Mouse (Mus musculus) brain, embryonic 14.5 days (tissue): ENCODE data around the gene Mcm6.

ENCODE experiments used
- CTCF ChIP-seq: fragments of 200-500 bp; IDR thresholded peaks from 2 replicates; pipeline ENCODE4 v1.5.1; 2012; ENCODE audit warnings: inconsistent platforms, mild to moderate bottlenecking, moderate library complexity, borderline replicate concordance; ENCODE audit not compliant: insufficient read depth, insufficient read length; ENCODE audit errors: extremely low read depth
- POLR2A ChIP-seq: fragments of 200-500 bp; IDR thresholded peaks from 2 replicates; pipeline ENCODE4 v1.6.1; 2012; ENCODE audit warnings: mild to moderate bottlenecking, inconsistent platforms, borderline replicate concordance; ENCODE audit not compliant: poor library complexity, insufficient read depth, insufficient read length, severe bottlenecking; ENCODE audit errors: extremely low read depth

DNA sequence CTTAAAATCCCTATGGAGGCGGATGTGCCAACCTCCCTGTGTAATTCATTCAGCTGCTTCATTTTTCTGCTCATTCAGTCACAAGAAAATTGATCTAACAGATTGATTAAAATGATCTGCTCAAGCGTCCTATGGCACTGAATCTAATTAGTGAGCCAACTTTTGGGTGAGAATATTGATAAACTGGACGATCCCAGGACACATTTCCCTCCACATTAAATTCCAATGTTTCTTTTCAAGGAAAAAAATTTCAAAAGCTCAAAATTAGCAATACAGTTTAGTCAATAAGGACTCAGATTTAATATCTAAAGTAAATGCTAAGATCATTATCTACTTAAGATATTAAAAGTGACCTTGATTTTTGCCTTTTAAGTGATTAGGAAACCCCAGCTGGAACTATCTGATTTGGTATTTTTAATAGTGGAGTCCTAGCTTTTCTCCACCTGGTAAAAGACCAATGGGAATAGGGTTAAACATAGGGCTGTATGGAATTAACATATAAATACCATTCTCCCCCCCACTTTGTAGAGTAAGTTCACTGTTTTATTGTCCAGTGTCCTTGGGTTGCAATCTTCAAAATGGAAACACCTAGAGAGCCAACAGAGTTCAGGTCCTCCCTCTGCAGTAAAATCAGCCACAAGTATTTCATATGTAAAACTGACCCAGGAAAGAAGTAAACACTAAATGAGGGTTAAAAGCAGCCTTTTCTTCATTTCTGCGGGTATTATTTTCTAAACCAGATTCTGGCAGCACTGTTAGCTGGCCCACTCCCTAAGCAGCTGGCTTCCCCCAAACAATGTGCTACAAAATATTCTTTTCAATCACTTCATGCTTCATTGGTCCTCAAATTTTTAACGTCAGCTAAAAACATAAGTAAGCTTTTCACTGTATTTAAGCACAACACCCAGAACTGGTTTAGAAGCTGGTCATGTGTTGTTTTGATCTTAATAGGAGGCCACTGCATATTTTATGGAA, 40.8 kb upstream of the Mcm6 start:
- TF ChIP-seq CTCF (no peak), POLR2A (no peak)
